Mouse (Mus musculus) brain, embryonic 14.5 days (tissue): Measurements from ENCODE around the gene Zfp146.

Experiments
- CTCF ChIP-seq: fragments of 200-500 bp; IDR thresholded peaks from 2 replicates; pipeline ENCODE4 v1.5.1; 2012; ENCODE audit warnings: inconsistent platforms, mild to moderate bottlenecking, moderate library complexity, borderline replicate concordance; ENCODE audit not compliant: insufficient read depth, insufficient read length; ENCODE audit errors: extremely low read depth
- POLR2A ChIP-seq: fragments of 200-500 bp; IDR thresholded peaks from 2 replicates; pipeline ENCODE4 v1.6.1; 2012; ENCODE audit warnings: mild to moderate bottlenecking, inconsistent platforms, borderline replicate concordance; ENCODE audit not compliant: poor library complexity, insufficient read depth, insufficient read length, severe bottlenecking; ENCODE audit errors: extremely low read depth

DNA sequence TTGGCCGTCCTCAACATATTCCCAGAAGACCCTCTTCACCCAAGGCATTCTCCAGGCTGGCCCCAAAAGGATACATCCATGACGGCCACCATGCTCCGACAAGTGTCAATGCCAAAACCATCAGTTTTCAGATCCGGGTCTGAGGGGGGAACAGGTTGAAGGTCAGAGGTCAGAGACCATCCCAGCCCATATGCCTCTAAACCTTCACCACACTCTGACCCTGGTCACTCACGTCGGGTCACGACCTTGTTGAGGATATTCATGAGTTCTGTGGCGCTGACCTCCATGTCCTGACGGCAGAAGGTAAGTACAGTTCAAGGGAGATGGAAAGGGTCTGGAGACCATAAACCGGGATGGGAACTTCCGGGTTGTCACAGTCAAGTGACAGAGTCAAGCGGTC lies 22.5 kb upstream of the Zfp146 start:
- TF ChIP-seq CTCF (no peak), POLR2A (no peak)
